9 mouse cellular contexts compared by ENCODE assay signal in the genomic region with DNA sequence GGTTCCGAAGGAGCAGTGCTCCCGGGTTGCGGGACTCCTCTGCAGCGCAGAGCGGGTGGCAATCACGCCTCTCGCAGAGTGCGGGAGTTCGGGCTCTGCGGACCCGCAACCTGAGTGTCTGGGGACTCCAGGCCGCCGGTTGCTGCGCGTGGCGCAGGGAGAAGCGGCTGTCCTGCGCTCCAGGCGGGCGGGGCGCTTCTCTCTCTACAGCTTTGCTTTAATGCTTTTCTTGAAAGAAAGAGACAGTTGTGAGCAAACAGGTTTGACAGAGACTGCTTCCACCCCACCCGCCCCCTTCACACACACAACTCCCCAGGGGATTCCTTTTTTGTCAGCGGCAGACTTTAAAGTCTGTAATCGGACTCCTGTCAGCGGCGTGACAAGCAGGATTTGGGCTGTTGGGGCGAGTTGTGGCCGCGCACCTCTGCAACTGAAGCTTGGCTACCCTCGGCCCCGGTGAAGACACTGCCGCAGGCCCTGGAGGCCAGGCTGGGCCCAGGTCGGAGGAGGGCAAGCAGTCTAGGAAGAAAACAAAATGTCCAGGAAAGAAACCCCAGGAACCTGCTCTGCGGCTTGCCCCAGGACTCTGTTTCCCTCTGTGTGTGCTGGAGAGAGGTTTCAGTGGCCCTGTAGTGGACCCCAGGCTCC. TPM values are rescaled to one million over a fixed set of nuclear protein-coding genes. Genes with fewer than 3 reads are reported as not detected.
DNase-seq lines count a peak whose midpoint lies in the region; ATAC-seq and TF ChIP-seq lines count a peak whose summit lies in the region.
"Had no signal": no experiment of that assay in that cellular context is flagged by ENCODE, and none has a peak within 500 bp of the region (broad histone marks: within the 10 kb centered on the region; RNA-seq: fewer than 3 reads in every experiment).

No protein-coding gene starts in this region.

- H3K4me2 ChIP-seq in liver, embryonic 11.5 days = no peak overlapping the region
- no peak overlapping the region for H3K4me2 ChIP-seq in liver, postnatal 0 days (ENCODE audit: low read depth, low read length)
- H3K4me2 ChIP-seq in embryonic facial prominence, embryonic 13.5 days = peak overlapping the region; percentile 48
- H3K4me2 ChIP-seq in limb, embryonic 12.5 days = peak overlapping the region; percentile 40

- DNase-seq in liver, embryonic 11.5 days (ENCODE audit: low spot score) = peak; percentile 36
- no peak for DNase-seq in liver, postnatal 0 days
- DNase-seq in retina, embryonic 14.5 days (ENCODE audit: low spot score) = peak; percentile 42
- DNase-seq in thymus, adult 18-20 months = no peak
- no peak for DNase-seq in thymus, postnatal 10 days (ENCODE audit: low spot score in 2 of 2)
- no peak for DNase-seq in kidney, postnatal 10 days
- DNase-seq: kidney, adult 11 months had no signal

- WGBS in liver, embryonic 11.5 days = 1% methylated on average over 34 of the region's 34 CpGs
- WGBS in liver, postnatal 0 days (ENCODE audit: insufficient replicate concordance) = 2% methylated on average over 29 of the region's 34 CpGs
- under 1% methylated on average over 34 of the region's 34 CpGs for WGBS in embryonic facial prominence, embryonic 13.5 days
- WGBS in limb, embryonic 12.5 days = 0% methylated on average over 34 of the region's 34 CpGs

- TF ChIP-seq EP300 in liver, postnatal 0 days (IDR thresholded peaks at IDR 0.05; ENCODE audit: low read depth) = no peak

- no peaks in the 10 kb centered on the region for H3K36me3 ChIP-seq in liver, embryonic 11.5 days (ENCODE audit: control insufficient read depth, insufficient read depth, low read length)
- H3K36me3 ChIP-seq in liver, postnatal 0 days (replicated peaks; ENCODE audit: insufficient read depth, low read length) = no peaks in the 10 kb centered on the region
- H3K36me3 ChIP-seq in embryonic facial prominence, embryonic 13.5 days = no peaks in the 10 kb centered on the region
- no peaks in the 10 kb centered on the region for H3K36me3 ChIP-seq in limb, embryonic 12.5 days

- no peak overlapping the region for H3K9ac ChIP-seq in liver, embryonic 11.5 days (ENCODE audit: low read depth, low read length)
- no peak overlapping the region for H3K9ac ChIP-seq in liver, postnatal 0 days (replicated peaks)
- peak overlapping the region; percentile 44; the same call in 1 of the 2 replicates for H3K9ac ChIP-seq in embryonic facial prominence, embryonic 13.5 days
- H3K9ac ChIP-seq in limb, embryonic 12.5 days (replicated peaks) = no peak overlapping the region

- H3K27me3 ChIP-seq in liver, embryonic 11.5 days (replicated peaks; ENCODE audit: control insufficient read depth, insufficient read depth, low read length) = peaks cover 97% of the 10 kb centered on the region
- H3K27me3 ChIP-seq in liver, postnatal 0 days (ENCODE audit: insufficient read depth, low read length) = peaks cover 98% of the 10 kb centered on the region
- H3K27me3 ChIP-seq in embryonic facial prominence, embryonic 13.5 days = peaks cover 99% of the 10 kb centered on the region
- H3K27me3 ChIP-seq in limb, embryonic 12.5 days = peaks cover 96% of the 10 kb centered on the region

- no peak for TF ChIP-seq CTCF in liver, postnatal 0 days (IDR thresholded peaks at IDR 0.05; ENCODE audit: low read depth)

- ATAC-seq in liver, embryonic 11.5 days (replicated peaks; ENCODE audit: low FRiP score) = no peak
- no peak for ATAC-seq in liver, postnatal 0 days
- no peak for ATAC-seq in embryonic facial prominence, embryonic 13.5 days (ENCODE audit: insufficient number of reproducible peaks, insufficient read depth, low FRiP score, low TSS enrichment, low read depth)
- ATAC-seq in limb, embryonic 12.5 days (ENCODE audit: insufficient number of reproducible peaks, insufficient read depth, low FRiP score, low TSS enrichment, low read depth) = no peak

- H3K4me3 ChIP-seq in liver, embryonic 11.5 days (ENCODE audit: low read depth, low read length) = no peak overlapping the region
- H3K4me3 ChIP-seq in liver, postnatal 0 days (ENCODE audit: low read depth, low read length) = no peak overlapping the region
- H3K4me3 ChIP-seq in embryonic facial prominence, embryonic 13.5 days = peak overlapping the region; percentile 20
- H3K4me3 ChIP-seq in limb, embryonic 12.5 days (replicated peaks) = peak overlapping the region; percentile 16

- no peak overlapping the region for H3K27ac ChIP-seq in liver, embryonic 11.5 days (ENCODE audit: low read depth, low read length)
- H3K27ac ChIP-seq in liver, postnatal 0 days (ENCODE audit: low read depth) = no peak overlapping the region
- H3K27ac ChIP-seq in embryonic facial prominence, embryonic 13.5 days = no peak overlapping the region
- H3K27ac ChIP-seq in limb, embryonic 12.5 days = no peak overlapping the region

- H3K4me1 ChIP-seq in liver, embryonic 11.5 days (replicated peaks; ENCODE audit: control insufficient read depth, insufficient read depth, low read length) = peaks cover 3% of the 10 kb centered on the region
- no peaks in the 10 kb centered on the region for H3K4me1 ChIP-seq in liver, postnatal 0 days (ENCODE audit: insufficient read depth)
- peaks cover 50% of the 10 kb centered on the region for H3K4me1 ChIP-seq in embryonic facial prominence, embryonic 13.5 days
- H3K4me1 ChIP-seq in limb, embryonic 12.5 days (replicated peaks) = peaks cover 29% of the 10 kb centered on the region

- H3K9me3 ChIP-seq in liver, embryonic 11.5 days (ENCODE audit: control insufficient read depth, low read length) = no peaks in the 10 kb centered on the region
- no peaks in the 10 kb centered on the region for H3K9me3 ChIP-seq in liver, postnatal 0 days (ENCODE audit: low read length)
- H3K9me3 ChIP-seq in embryonic facial prominence, embryonic 13.5 days = no peaks in the 10 kb centered on the region
- no peaks in the 10 kb centered on the region for H3K9me3 ChIP-seq in limb, embryonic 12.5 days

RNA-seq across cellular contexts. Expression of gene Sox14, which starts 4.3 kb away (rescaled TPM):
- polyA plus RNA-seq in liver, embryonic 11.5 days (2014; fragmentation: Nextera tagmentation; extraction: Ambion mirVana) = 0.19 TPM in 1 of 2 replicates, not detected in the other
- polyA plus RNA-seq in liver, postnatal 0 days (2015; fragmentation: Nextera tagmentation; extraction: Ambion mirVana) = not detected in 2 replicates
- 1.6 and 1.7 TPM in 2 replicates for polyA plus RNA-seq in embryonic facial prominence, embryonic 13.5 days (2015; fragmentation: Nextera tagmentation; extraction: Ambion mirVana)
- 0.29 and 0.39 TPM in 2 replicates for polyA plus RNA-seq in limb, embryonic 12.5 days (2016; fragmentation: Nextera tagmentation; extraction: Ambion mirVana)

Comparison
In these comparisons a context has a peak if more than half of its experiments do, and no peak if none do; other contexts are left out.
1. DNase-seq: peak in liver, embryonic 11.5 days (single experiment) and retina, embryonic 14.5 days (single experiment); none in liver, postnatal 0 days (single experiment), thymus, adult 18-20 months (0 of 2), thymus, postnatal 10 days (0 of 2) and kidney, postnatal 10 days (single experiment).
2. H3K4me2 ChIP-seq: peak in embryonic facial prominence, embryonic 13.5 days (single experiment) and limb, embryonic 12.5 days (single experiment); none in liver, embryonic 11.5 days (single experiment) and liver, postnatal 0 days (single experiment).
3. H3K4me3 ChIP-seq: peak in embryonic facial prominence, embryonic 13.5 days (single experiment) and limb, embryonic 12.5 days (single experiment); none in liver, embryonic 11.5 days (single experiment) and liver, postnatal 0 days (single experiment).